Mouse (Mus musculus): ENCODE measurements around the gene Dnajc2.

GRCm38 (mm10) chr5:21719209-21719608, 65.8 kb downstream of the Dnajc2 start:
- TF ChIP-seq CTCF (IDR thresholded peaks at IDR 0.05; ENCODE audit: borderline replicate concordance, insufficient read depth, low read length) = no peak
- no peak for TF ChIP-seq POLR2A (IDR thresholded peaks at IDR 0.05; ENCODE audit: low read depth, low read length)
